Mouse (Mus musculus): ENCODE results near the gene Fbxl12.
"Not testable (repeated sequence)": the region's sequence is repeated elsewhere in the genome, so short reads cannot be mapped to it uniquely, and the experiment has no call there.

The Fbxl12 gene

GRCm38 (mm10) chr9:20651602-20652259 is 7.2 kb upstream of the Fbxl12 start, which contains the start of gene Pin1:
TSS of gene Pin1 (plus strand) at chr9:20652095.
- DNase-seq (ENCODE audit: low spot score): peak; percentile 100

GRCm38 (mm10) chr9:20645121-20645520 is 554 bp upstream of the Fbxl12 start:
- no peak for DNase-seq (ENCODE audit: low spot score)

GRCm38 (mm10) chr9:20643781-20644180 is 786 bp downstream of the Fbxl12 start:
- no peak for DNase-seq (ENCODE audit: low spot score)

- peak; percentile 77 for DNase-seq (ENCODE audit: low spot score)
Measured at GRCm38 (mm10) chr9:20642896-20643466, 1.6 kb downstream of the Fbxl12 start.

GRCm38 (mm10) chr9:20642101-20642895 is 2.3 kb downstream of the Fbxl12 start, which contains the start of gene Ubl5:
TSS of gene Ubl5 (plus strand) at chr9:20642878.
- DNase-seq (ENCODE audit: low spot score): peak; percentile 81

GRCm38 (mm10) chr9:20641501-20641900 is 3.1 kb downstream of the Fbxl12 start:
- DNase-seq (ENCODE audit: low spot score): no peak

- DNase-seq (ENCODE audit: low spot score): no peak
Measured at GRCm38 (mm10) chr9:20639486-20639885, 5.1 kb downstream of the Fbxl12 start.

- DNase-seq (ENCODE audit: low spot score): no peak
Measured at GRCm38 (mm10) chr9:20638552-20638951, 6.0 kb downstream of the Fbxl12 start.

- no peak for DNase-seq (ENCODE audit: low spot score)
Measured at GRCm38 (mm10) chr9:20636790-20637189, 7.8 kb downstream of the Fbxl12 start.

- no peak for DNase-seq (ENCODE audit: low spot score)
Measured at GRCm38 (mm10) chr9:20636256-20636655, 8.3 kb downstream of the Fbxl12 start.

- not testable (repeated sequence) for DNase-seq (ENCODE audit: low spot score)
Measured at GRCm38 (mm10) chr9:20635676-20636075, 8.9 kb downstream of the Fbxl12 start.

GRCm38 (mm10) chr9:20631332-20631731 is 13.2 kb downstream of the Fbxl12 start:
- DNase-seq (ENCODE audit: low spot score): no peak

- DNase-seq (ENCODE audit: low spot score): no peak
Measured at GRCm38 (mm10) chr9:20616685-20617084, 27.9 kb downstream of the Fbxl12 start.

GRCm38 (mm10) chr9:20611976-20612375 is 32.6 kb downstream of the Fbxl12 start:
- DNase-seq (ENCODE audit: low spot score): no peak

GRCm38 (mm10) chr9:20609831-20610464 is 34.6 kb downstream of the Fbxl12 start:
- DNase-seq (ENCODE audit: low spot score): no peak

- peak; percentile 80 for DNase-seq (ENCODE audit: low spot score)
Measured at GRCm38 (mm10) chr9:20607100-20607974, 37.2 kb downstream of the Fbxl12 start.

GRCm38 (mm10) chr9:20606269-20606668 is 38.3 kb downstream of the Fbxl12 start:
- DNase-seq (ENCODE audit: low spot score): no peak

- no peak for DNase-seq (ENCODE audit: low spot score)
Measured at GRCm38 (mm10) chr9:20601270-20601669, 43.3 kb downstream of the Fbxl12 start.

GRCm38 (mm10) chr9:20581175-20581634 is 63.4 kb downstream of the Fbxl12 start, which contains the start of gene Zfp846:
TSS of gene Zfp846 (plus strand) at chr9:20581291.
- DNase-seq (ENCODE audit: low spot score): peak; percentile 98

- no peak for DNase-seq (ENCODE audit: low spot score)
Measured at GRCm38 (mm10) chr9:20576591-20576990, 68.0 kb downstream of the Fbxl12 start.

- no peak for DNase-seq (ENCODE audit: low spot score)
Measured at GRCm38 (mm10) chr9:20571060-20571459, 73.5 kb downstream of the Fbxl12 start.
